Mouse (Mus musculus) kidney, adult 2 months (tissue): ENCODE measurements around the gene Svep1.

Source experiments
- CTCF ChIP-seq: fragments of 200-500 bp; conservative IDR thresholded peaks from 2 replicates; pipeline ENCODE4 v1.5.1; 2011; ENCODE audit warnings: low read depth, mild to moderate bottlenecking, control low read depth, low read length, moderate library complexity, mixed read lengths; ENCODE audit not compliant: insufficient read depth, insufficient read length
- POLR2A ChIP-seq: fragments of 200-500 bp; IDR thresholded peaks from one replicate; pipeline ENCODE4 v1.6.1; 2011; ENCODE audit warnings: low read depth, low read length, control low read depth

DNA sequence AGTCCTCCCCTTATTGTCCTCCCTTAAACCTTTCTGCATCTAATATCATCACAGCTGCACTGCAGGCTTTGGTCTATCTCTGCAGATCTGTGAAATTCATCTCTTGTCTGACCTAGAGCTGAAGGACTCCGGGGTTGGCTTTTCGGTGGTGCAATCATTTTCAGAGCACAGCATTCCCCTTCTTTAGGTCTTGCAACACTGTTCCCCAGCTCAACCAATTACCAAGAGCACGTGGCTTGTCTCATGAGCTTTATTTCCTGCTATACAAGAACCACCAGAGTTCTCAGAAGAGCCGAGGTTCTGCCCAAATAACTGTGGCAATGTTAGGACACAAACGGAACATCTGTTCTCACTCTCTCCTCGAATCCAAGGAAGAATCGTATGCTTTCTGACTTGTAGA lies 33.8 kb upstream of the Svep1 start:
- no peak for TF ChIP-seq CTCF
- TF ChIP-seq POLR2A = no peak
